Mouse (Mus musculus): Measurements from ENCODE around the gene Myo1g.

DNA sequence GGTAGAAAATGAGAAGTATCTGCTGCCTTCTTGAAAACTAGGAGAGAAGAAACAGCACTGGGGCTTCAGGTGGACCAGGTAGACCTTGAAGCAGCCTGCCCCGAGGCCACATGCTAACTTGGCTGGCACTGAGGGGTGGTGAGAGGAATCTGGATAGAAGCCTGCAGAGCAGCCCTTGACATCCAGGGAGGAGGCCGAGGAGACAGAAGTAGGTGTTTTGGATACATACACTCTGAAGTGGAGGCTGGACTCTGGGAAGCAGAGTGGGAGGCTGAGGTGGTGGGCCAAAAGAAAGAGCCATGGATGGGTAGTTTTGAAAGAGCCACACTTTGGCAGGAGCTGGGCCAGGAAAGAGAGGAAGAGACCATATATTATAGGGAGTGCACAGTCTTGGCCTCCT lies 41.5 kb downstream of the Myo1g start:
- TF ChIP-seq CTCF (IDR thresholded peaks at IDR 0.05; ENCODE audit: extremely low read depth, insufficient read depth, insufficient read length, insufficient replicate concordance) (no peak), POLR2A (IDR thresholded peaks at IDR 0.05; ENCODE audit: low read depth, low read length) (no peak)
